Comparison of ENCODE assay signal across 31 mouse cellular contexts in the genomic region with DNA sequence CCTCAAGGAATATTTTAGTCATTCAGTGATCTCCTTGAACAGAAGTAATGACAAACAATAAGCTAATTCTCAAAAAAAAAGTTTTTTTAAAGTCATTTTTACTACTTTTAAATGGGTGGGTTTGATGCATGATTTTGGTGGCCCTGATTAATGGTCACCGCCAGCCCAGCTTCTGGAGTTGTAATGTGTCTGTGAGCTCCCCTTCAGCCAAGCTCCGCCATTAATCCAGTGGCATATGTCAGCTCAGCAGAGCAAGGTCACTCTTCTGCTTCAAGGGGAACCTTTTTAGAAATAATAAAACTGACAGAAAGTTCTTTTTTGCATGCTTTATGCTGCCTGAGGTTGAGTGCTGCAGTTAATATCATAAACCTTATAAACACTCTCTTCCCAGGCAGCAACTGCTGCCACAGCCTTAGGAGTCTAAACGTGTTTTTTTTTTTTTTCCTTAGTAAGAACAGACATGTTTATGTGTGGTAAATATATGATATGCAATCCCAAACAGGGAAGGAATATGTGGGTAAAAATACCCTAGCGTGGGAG.
DNase-seq lines count a peak whose midpoint lies in the region; ATAC-seq and TF ChIP-seq lines count a peak whose summit lies in the region.
"Had no signal": no experiment of that assay in that cellular context is flagged by ENCODE, and none has a peak within 500 bp of the region (broad histone marks: within the 10 kb centered on the region; RNA-seq: fewer than 3 reads in every experiment).

No protein-coding gene starts in this region.

- H3K27me3 ChIP-seq in kidney, postnatal 0 days (ENCODE audit: insufficient read depth, low read length) = no peaks in the 10 kb centered on the region
- H3K27me3 ChIP-seq: embryonic facial prominence, embryonic 15.5 days; forebrain, embryonic 12.5 days; heart, embryonic 13.5 days; liver, embryonic 12.5 days; midbrain, embryonic 12.5 days; neural tube, embryonic 12.5 days had no signal

- H3K4me1 ChIP-seq in kidney, postnatal 0 days (replicated peaks; ENCODE audit: insufficient read depth, low read length) = no peaks in the 10 kb centered on the region
- H3K4me1 ChIP-seq: embryonic facial prominence, embryonic 10.5 days; embryonic facial prominence, embryonic 15.5 days; forebrain, embryonic 12.5 days; heart, embryonic 13.5 days; midbrain, embryonic 12.5 days; neural tube, embryonic 12.5 days had no signal

- no peak overlapping the region for H3K4me2 ChIP-seq in kidney, postnatal 0 days (ENCODE audit: low read length)
- H3K4me2 ChIP-seq: embryonic facial prominence, embryonic 15.5 days; forebrain, embryonic 12.5 days; heart, embryonic 13.5 days; hindbrain, embryonic 14.5 days; liver, embryonic 12.5 days; midbrain, embryonic 12.5 days; neural tube, embryonic 12.5 days had no signal

- H3K4me3 ChIP-seq in kidney, postnatal 0 days (replicated peaks; ENCODE audit: low read depth, low read length) = no peak overlapping the region
- H3K4me3 ChIP-seq: embryonic facial prominence, embryonic 10.5 days; embryonic facial prominence, embryonic 15.5 days; forebrain, embryonic 12.5 days; heart, adult 2 months; heart, embryonic 13.5 days; liver, embryonic 12.5 days; midbrain, embryonic 12.5 days; myocyte; neural tube, embryonic 12.5 days had no signal

- ATAC-seq in kidney, postnatal 0 days (replicated peaks; ENCODE audit: low FRiP score, low read depth) = peak; percentile 33; the same call in 1 of the 2 replicates
- ATAC-seq: CD4-positive, CD25-positive, alpha-beta regulatory T cell, adult 4 months; forebrain, postnatal 0 days; inflammation-experienced regulatory T-cells, adult 6 months; liver, embryonic 12.5 days; liver, postnatal 0 days had no signal

- no peak overlapping the region for H3K27ac ChIP-seq in kidney, postnatal 0 days
- H3K27ac ChIP-seq: embryonic facial prominence, embryonic 10.5 days; embryonic facial prominence, embryonic 15.5 days; forebrain, embryonic 12.5 days; heart, adult 2 months; heart, embryonic 13.5 days; hindbrain, embryonic 14.5 days; liver, embryonic 12.5 days; midbrain, embryonic 12.5 days; neural tube, embryonic 12.5 days had no signal

- H3K9ac ChIP-seq in kidney, postnatal 0 days (ENCODE audit: low read depth, low read length) = no peak overlapping the region
- H3K9ac ChIP-seq: embryonic facial prominence, embryonic 15.5 days; forebrain, embryonic 12.5 days; forebrain, postnatal 0 days; heart, embryonic 13.5 days; hindbrain, embryonic 14.5 days; liver, embryonic 12.5 days; liver, postnatal 0 days; midbrain, embryonic 12.5 days; neural tube, embryonic 12.5 days had no signal

- H3K9me3 ChIP-seq in kidney, postnatal 0 days (replicated peaks; ENCODE audit: low read length) = no peaks in the 10 kb centered on the region
- H3K9me3 ChIP-seq: embryonic facial prominence, embryonic 10.5 days; embryonic facial prominence, embryonic 15.5 days; forebrain, embryonic 12.5 days; heart, embryonic 13.5 days; liver, embryonic 12.5 days; midbrain, embryonic 12.5 days; neural tube, embryonic 12.5 days had no signal

- TF ChIP-seq CTCF in kidney, postnatal 0 days (IDR thresholded peaks at IDR 0.05; ENCODE audit: low read depth) = no peak

- H3K36me3 ChIP-seq in kidney, postnatal 0 days (ENCODE audit: insufficient read depth, low read length) = no peaks in the 10 kb centered on the region
- H3K36me3 ChIP-seq: embryonic facial prominence, embryonic 10.5 days; embryonic facial prominence, embryonic 15.5 days; forebrain, embryonic 12.5 days; heart, embryonic 13.5 days; liver, embryonic 12.5 days; midbrain, embryonic 12.5 days; neural tube, embryonic 12.5 days had no signal

- peak; percentile 7 for DNase-seq in embryo, embryonic 11 days
- no peak for DNase-seq in embryo, embryonic 10 days (ENCODE audit: low spot score)
- DNase-seq in kidney, postnatal 0 days (ENCODE audit: low spot score) = peak; percentile 83
- no peak for DNase-seq in kidney, adult 8-10 months
- peak; percentile 28 to 42 for DNase-seq in adrenal gland, postnatal 36 days
- DNase-seq in heart, adult 8-10 months (ENCODE audit: low spot score) = no peak
- DNase-seq in thymus, postnatal 14 days = no peak
- DNase-seq: cerebellum, adult 11 months; cerebellum, adult 9-10 months; cerebellum, postnatal 36 days; forebrain, postnatal 0 days; heart, adult 2 months; heart, postnatal 10 days; layer of hippocampus, postnatal 36 days; left cerebral cortex, postnatal 4 days; liver, postnatal 0 days; lung, postnatal 36 days; right cerebral cortex, postnatal 4 days; thymus, adult 2 months; thymus, postnatal 4 days had no signal

- whole genome bisulfite sequencing in kidney, postnatal 0 days = 43% methylated on average over 4 of the region's 4 CpGs

Comparison
In these comparisons a context has a peak if more than half of its experiments do, and no peak if none do; other contexts are left out.
1. DNase-seq: peak in embryo, embryonic 11 days (single experiment), kidney, postnatal 0 days (single experiment) and adrenal gland, postnatal 36 days (2 of 2); none in embryo, embryonic 10 days (single experiment), kidney, adult 8-10 months (0 of 2), heart, adult 8-10 months (single experiment) and thymus, postnatal 14 days (single experiment).